Mouse (Mus musculus) hindbrain, embryonic 14.5 days (tissue): ENCODE measurements around the gene Kntc1. TPM values are rescaled to one million over a fixed set of nuclear protein-coding genes. Genes with fewer than 3 reads are reported as not detected.

Experiments used
- ATAC-seq: fragments of 200-750 bp; cut with Nextera tagmentation; 2 replicates; pipeline ENCODE4 v1.8.0; 2017; ENCODE audit warnings: moderate number of reproducible peaks, mild to moderate bottlenecking, moderate TSS enrichment, moderate library complexity; ENCODE audit not compliant: low FRiP score
- DNase-seq: peaks from one replicate; pipeline ENCODE4 v3.0.0-alpha.2; 2015; ENCODE audit warnings: low spot score
- H3K27ac ChIP-seq: fragments of 300-500 bp; sonication (generic); 2 replicates; pipeline ENCODE4 v1.5.1; 2014; ENCODE audit warnings: mild to moderate bottlenecking, moderate library complexity
- H3K27me3 ChIP-seq: fragments of 300-500 bp; sonication (generic); 2 replicates; pipeline ENCODE4 v1.6.1; 2014; ENCODE audit warnings: mild to moderate bottlenecking, low read length, mixed read lengths; ENCODE audit not compliant: control insufficient read depth, insufficient read depth
- H3K36me3 ChIP-seq: fragments of 300-500 bp; sonication (generic); replicated peaks from 2 replicates; pipeline ENCODE4 v1.6.1; 2014; ENCODE audit not compliant: control insufficient read depth, insufficient read depth
- H3K4me1 ChIP-seq: fragments of 300-500 bp; sonication (generic); replicated peaks from 2 replicates; pipeline ENCODE4 v1.6.1; 2014; ENCODE audit warnings: antibody characterized with exemption, low read length, mixed read lengths; ENCODE audit not compliant: control insufficient read depth, insufficient read depth
- H3K4me2 ChIP-seq: fragments of 300-500 bp; sonication (generic); replicated peaks from 2 replicates; pipeline ENCODE4 v1.6.1; 2014; ENCODE audit warnings: mild to moderate bottlenecking, moderate library complexity
- H3K4me3 ChIP-seq: fragments of 300-500 bp; sonication (generic); replicated peaks from 2 replicates; pipeline ENCODE4 v1.5.1; 2014; ENCODE audit warnings: mild to moderate bottlenecking, low read length
- H3K9ac ChIP-seq: fragments of 300-500 bp; sonication (generic); 2 replicates; pipeline ENCODE4 v1.6.1; 2014
- H3K9me3 ChIP-seq: fragments of 300-500 bp; sonication (generic); 2 replicates; pipeline ENCODE4 v1.6.1; 2016; ENCODE audit warnings: low read length; ENCODE audit not compliant: control insufficient read depth
- WGBS: fragments of 180-500 bp; shearing (Covaris S2); extraction: QIAGEN DNeasy Blood & Tissue Kit; methylation state at CpG from one replicate; pipeline ENCODE4 v1.1.7; 2014; 5-methylcytosine and 5-hydroxymethylcytosine counted together
- polyA plus RNA-seq: library from polyadenylated mRNA; unstranded; fragments of >200 nt; fragmentation: Nextera tagmentation; extraction: Ambion mirVana; gene quantifications from 2 replicates; pipeline ENCODE4 v1.2.1, GENCODE M21; 2014

Kntc1 gene
- polyA plus RNA-seq, 1 experiment from 2014 or later = 5.8 TPM

DNA sequence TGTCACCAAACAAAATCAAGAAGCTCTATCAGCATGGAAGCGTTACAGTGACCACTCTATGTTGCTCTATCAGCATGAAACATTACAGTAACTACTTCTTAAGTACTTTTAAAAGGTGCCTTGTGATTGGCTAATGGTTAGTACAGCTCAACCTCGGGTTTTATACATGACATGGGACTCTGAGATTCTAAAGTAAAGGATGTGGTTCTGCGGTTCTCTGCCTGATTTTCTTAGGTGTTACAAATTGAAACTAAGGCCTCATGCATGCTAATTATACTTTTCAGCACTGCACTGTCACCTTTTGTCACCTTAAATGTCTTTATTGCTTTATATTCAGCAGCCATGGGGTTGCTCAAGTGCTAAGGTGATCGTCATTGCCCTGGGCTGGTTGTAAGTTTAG, 32.3 kb downstream of the Kntc1 start:
- no peak for DNase-seq
- H3K9me3 ChIP-seq = no peaks in the 10 kb centered on the region
- no peak overlapping the region for H3K9ac ChIP-seq
- H3K4me3 ChIP-seq = no peak overlapping the region
- no peak overlapping the region for H3K27ac ChIP-seq
- no peaks in the 10 kb centered on the region for H3K27me3 ChIP-seq
- no peaks in the 10 kb centered on the region for H3K4me1 ChIP-seq
- no peak overlapping the region for H3K4me2 ChIP-seq
- WGBS = 95% methylated on average over 4 of the region's 4 CpGs
- ATAC-seq = no peak
- H3K36me3 ChIP-seq = no peaks in the 10 kb centered on the region; the same call in 1 of the 2 replicates

- Histone ChIP-seq H3K27ac (no peak overlapping the region), H3K9ac (no peak overlapping the region), H3K4me3 (no peak overlapping the region), H3K27me3 (no peaks in the 10 kb centered on the region), H3K4me1 (no peaks in the 10 kb centered on the region), H3K4me2 (no peak overlapping the region), H3K36me3 (peaks cover 4% of the 10 kb centered on the region; the same call in 1 of the 2 replicates), H3K9me3 (no peaks in the 10 kb centered on the region)
- DNase-seq (no peak), ATAC-seq (no peak)
- WGBS = 95% methylated on average over 7 of the region's 7 CpGs
Observed at GRCm38 (mm10) chr5:123788976-123789375, 39.5 kb downstream of the Kntc1 start.

GRCm38 (mm10) chr5:123793081-123793480, 43.6 kb downstream of the Kntc1 start:
- H3K27ac ChIP-seq = no peak overlapping the region
- no peak for ATAC-seq

DNA sequence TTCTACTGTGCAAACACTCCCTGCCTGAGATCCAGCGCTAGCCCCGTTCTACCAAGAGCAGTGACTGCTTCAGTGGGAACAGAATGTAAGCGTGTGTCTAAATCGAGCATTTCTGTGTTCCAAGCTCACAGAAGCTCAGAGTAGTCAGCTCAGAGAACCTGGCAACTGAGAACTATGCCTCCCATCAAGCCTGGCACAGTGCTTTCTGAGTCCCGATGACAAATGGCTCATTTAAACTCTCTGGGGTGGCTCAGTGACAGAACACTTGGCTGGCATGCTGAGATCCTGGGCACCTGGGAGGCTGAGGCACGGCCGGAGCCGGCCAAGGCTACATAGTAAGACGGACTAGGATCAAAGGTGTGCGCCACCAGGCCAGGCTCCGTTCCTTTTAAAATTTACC, 56.8 kb downstream of the Kntc1 start:
- no peak for DNase-seq
- H3K27ac ChIP-seq = no peak overlapping the region

More at GRCm38 (mm10) chr5:123793081-123793480, 43.6 kb downstream of the Kntc1 start:
- H3K4me2 ChIP-seq = no peak overlapping the region
- H3K36me3 ChIP-seq = peaks cover 4% of the 10 kb centered on the region; the same call in 1 of the 2 replicates
- H3K9ac ChIP-seq = no peak overlapping the region
- H3K4me3 ChIP-seq = no peak overlapping the region
- H3K27me3 ChIP-seq = no peaks in the 10 kb centered on the region
- no peaks in the 10 kb centered on the region for H3K4me1 ChIP-seq
- 90% methylated on average over 2 of the region's 2 CpGs for WGBS
- DNase-seq = no peak
- no peaks in the 10 kb centered on the region for H3K9me3 ChIP-seq

GRCm38 (mm10) chr5:123808541-123808940, 59.0 kb downstream of the Kntc1 start:
- ATAC-seq (no peak), DNase-seq (no peak)
- Histone ChIP-seq H3K4me3 (no peak overlapping the region), H3K4me1 (no peaks in the 10 kb centered on the region), H3K27ac (no peak overlapping the region), H3K9ac (no peak overlapping the region), H3K4me2 (no peak overlapping the region), H3K27me3 (no peaks in the 10 kb centered on the region), H3K36me3 (no peaks in the 10 kb centered on the region), H3K9me3 (no peaks in the 10 kb centered on the region)
- 89% methylated on average over 5 of the region's 5 CpGs for WGBS

More for the DNA sequence above, 56.8 kb downstream of the Kntc1 start:
- no peak overlapping the region for H3K4me2 ChIP-seq
- no peak overlapping the region for H3K9ac ChIP-seq
- no peaks in the 10 kb centered on the region for H3K4me1 ChIP-seq
- no peaks in the 10 kb centered on the region for H3K27me3 ChIP-seq
- ATAC-seq = no peak
- WGBS = 92% methylated on average over 11 of the region's 11 CpGs
- no peaks in the 10 kb centered on the region; the same call in 1 of the 2 replicates for H3K36me3 ChIP-seq
- no peak overlapping the region for H3K4me3 ChIP-seq
- H3K9me3 ChIP-seq = no peaks in the 10 kb centered on the region

DNA sequence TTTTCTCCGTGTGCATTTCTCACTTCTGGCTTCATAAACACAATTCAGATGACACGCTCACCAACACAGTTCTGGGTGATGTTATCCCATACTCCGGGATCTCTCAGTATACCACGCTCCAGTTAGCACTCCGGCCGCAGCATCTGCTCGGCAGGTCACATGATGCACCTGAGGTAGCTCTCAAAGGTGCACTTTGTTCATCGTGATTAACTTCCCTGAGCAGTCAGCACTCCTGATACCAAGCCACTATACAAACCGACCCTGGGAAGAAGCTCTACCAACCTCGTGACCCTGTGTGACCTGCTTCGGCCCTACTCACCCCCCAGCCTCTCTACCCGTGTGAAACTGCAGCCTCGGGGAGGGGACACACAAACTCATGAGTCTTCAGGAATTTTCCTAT, 59.6 kb downstream of the Kntc1 start:
- no peak overlapping the region for H3K4me3 ChIP-seq
- DNase-seq (no peak), ATAC-seq (no peak)
- 91% methylated on average over 13 of the region's 13 CpGs for WGBS
- H3K9ac ChIP-seq = no peak overlapping the region
- no peak overlapping the region for H3K4me2 ChIP-seq
- H3K36me3 ChIP-seq = no peaks in the 10 kb centered on the region
- no peaks in the 10 kb centered on the region for H3K4me1 ChIP-seq
- H3K27me3 ChIP-seq = no peaks in the 10 kb centered on the region
- H3K9me3 ChIP-seq = no peaks in the 10 kb centered on the region
- no peak overlapping the region for H3K27ac ChIP-seq

- Histone ChIP-seq H3K9ac (no peak overlapping the region), H3K4me3 (no peak overlapping the region), H3K4me1 (no peaks in the 10 kb centered on the region), H3K36me3 (no peaks in the 10 kb centered on the region), H3K9me3 (no peaks in the 10 kb centered on the region), H3K4me2 (no peak overlapping the region), H3K27ac (no peak overlapping the region), H3K27me3 (no peaks in the 10 kb centered on the region)
- ATAC-seq = no peak
- 90% methylated on average over 7 of the region's 7 CpGs for WGBS
- DNase-seq = no peak
Observed at GRCm38 (mm10) chr5:123816891-123817290, 67.4 kb downstream of the Kntc1 start.

DNA sequence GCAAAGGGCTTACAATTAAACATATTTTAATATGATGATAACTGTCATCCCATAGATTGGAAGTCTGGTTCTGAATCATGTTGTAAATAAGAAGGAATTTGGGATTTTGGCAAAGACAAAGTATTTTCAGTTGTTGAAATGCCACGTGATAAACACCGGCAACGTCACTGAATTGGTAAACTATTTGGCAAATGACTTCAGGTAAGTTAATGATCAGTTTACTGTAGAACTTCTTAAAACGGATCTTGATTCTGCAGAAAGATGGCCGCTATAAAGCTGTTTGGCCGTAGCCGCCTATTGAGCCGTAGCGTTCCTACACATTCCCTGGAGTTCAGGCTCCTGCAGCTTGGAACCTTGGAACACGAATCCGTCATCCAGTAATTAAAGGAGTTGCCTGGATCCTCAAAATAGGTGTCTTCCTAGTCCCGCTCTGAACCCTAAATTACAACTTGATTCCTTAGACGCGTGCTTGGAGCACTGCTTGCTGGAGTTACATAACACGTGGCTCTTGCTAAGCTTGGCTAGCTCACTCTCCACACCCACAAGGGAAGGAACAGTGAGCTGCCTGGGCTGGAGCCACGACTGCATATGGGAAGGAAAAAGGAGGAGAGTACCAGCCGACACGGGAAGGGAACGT, 69.5 kb downstream of the Kntc1 start:
- Histone ChIP-seq H3K4me3 (no peak overlapping the region), H3K4me1 (no peaks in the 10 kb centered on the region), H3K27ac (no peak overlapping the region), H3K27me3 (no peaks in the 10 kb centered on the region), H3K9ac (no peak overlapping the region), H3K9me3 (no peaks in the 10 kb centered on the region), H3K4me2 (no peak overlapping the region), H3K36me3 (no peaks in the 10 kb centered on the region)
- ATAC-seq = no peak
- WGBS = 96% methylated on average over 19 of the region's 19 CpGs
- no peak for DNase-seq

DNA sequence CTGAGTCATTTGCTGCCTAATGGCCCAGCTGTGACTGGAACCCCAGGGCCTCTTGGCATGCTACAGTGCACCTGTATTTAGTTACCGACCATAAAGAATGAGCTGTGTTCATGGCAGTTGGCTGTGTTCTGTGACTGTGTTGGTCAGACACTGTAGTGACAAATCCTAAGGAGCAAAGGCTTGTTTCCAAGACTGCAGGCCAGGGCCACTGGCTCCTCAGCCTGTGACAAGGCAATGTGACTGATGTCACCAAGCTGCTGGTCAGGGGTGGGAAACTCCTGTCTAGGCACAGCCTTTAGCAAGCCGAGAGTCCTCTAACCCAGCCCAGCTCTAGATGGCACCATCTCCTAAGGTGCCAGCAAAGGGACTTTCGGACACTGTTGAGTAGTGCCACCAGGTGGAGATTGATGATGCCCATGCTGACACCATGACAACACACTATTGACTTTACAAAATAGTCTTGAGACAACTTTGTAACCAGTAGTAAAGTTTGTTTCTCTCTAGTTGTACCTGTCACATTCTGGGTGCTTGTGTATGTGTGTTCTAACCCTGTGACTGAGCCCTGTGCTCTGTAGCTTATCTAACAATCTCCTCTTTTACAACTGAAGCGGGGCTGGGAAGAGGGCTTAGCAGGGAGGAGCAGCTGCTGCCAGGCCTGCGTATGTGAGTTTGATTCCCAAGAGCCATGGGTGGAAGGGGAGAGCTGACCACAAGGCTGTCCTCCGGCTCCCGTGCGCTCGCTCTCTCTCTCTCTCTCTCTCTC, 71.2 kb downstream of the Kntc1 start:
- no peak overlapping the region for H3K4me2 ChIP-seq
- H3K9ac ChIP-seq = no peak overlapping the region
- no peaks in the 10 kb centered on the region for H3K4me1 ChIP-seq
- no peak overlapping the region for H3K27ac ChIP-seq
- ATAC-seq (no peak), DNase-seq (no peak)
- WGBS = 77% methylated on average over 6 of the region's 9 CpGs
- no peaks in the 10 kb centered on the region for H3K9me3 ChIP-seq
- H3K36me3 ChIP-seq = no peaks in the 10 kb centered on the region
- no peaks in the 10 kb centered on the region for H3K27me3 ChIP-seq
- H3K4me3 ChIP-seq = no peak overlapping the region
